Mouse (Mus musculus) heart, postnatal 14 days (tissue): ENCODE measurements around the gene Usp6nl. TPM values are rescaled to one million over a fixed set of nuclear protein-coding genes. Genes with fewer than 3 reads are reported as not detected.

Experiments used
- DNase-seq, 2 experiments: peaks; one replicate each; pipeline ENCODE4 v3.0.0; 2021 to 2022
- intact Hi-C: fragments of 180-260 bp; cut with DNase I; formaldehyde crosslinking; loops from one replicate; pipeline ENCODE4 v1.15.1; 2025
- total RNA-seq, 2 experiments: library from RNA; stranded (reverse); gene quantifications; 2 replicates each; pipeline ENCODE4 v1.2.3; 2021

The Usp6nl gene
- total RNA-seq, 2 experiments from 2014 or later = 8.5 to 9.1 TPM

- intact Hi-C loops = no loop called here
- no peak for DNase-seq
These were observed 137.0 kb downstream of the Usp6nl start for GRCm38 (mm10) chr2:6459282-6460047.

- intact Hi-C loops = no loop called here
- no peak for DNase-seq
These were observed 139.8 kb downstream of the Usp6nl start for GRCm38 (mm10) chr2:6462306-6462705.

GRCm38 (mm10) chr2:6463772-6464661, 141.6 kb downstream of the Usp6nl start:
- intact Hi-C loops = no loop called here
- peak; percentile 43 to 67 for DNase-seq

GRCm38 (mm10) chr2:6466396-6466795, 143.9 kb downstream of the Usp6nl start:
- DNase-seq = no peak
- intact Hi-C loops = no loop called here

- intact Hi-C loops = no loop called here
These were observed 144.9 kb downstream of the Usp6nl start for GRCm38 (mm10) chr2:6467318-6467717.

GRCm38 (mm10) chr2:6469164-6469563, 146.7 kb downstream of the Usp6nl start:
- intact Hi-C loops = loop anchor here (2.0 kb wide), 1 partner anchor 32 kb away; no protein-coding TSS in a partner anchor
- peak; percentile 77 to 84 for DNase-seq

More at GRCm38 (mm10) chr2:6467318-6467717, 144.9 kb downstream of the Usp6nl start:
- no peak for DNase-seq

GRCm38 (mm10) chr2:6471110-6471611, 148.7 kb downstream of the Usp6nl start:
- intact Hi-C loops = no loop called here
- no peak for DNase-seq

- intact Hi-C loops = no loop called here
- DNase-seq = no peak
These were observed 151.4 kb downstream of the Usp6nl start for GRCm38 (mm10) chr2:6473829-6474228.

- DNase-seq = no peak
- intact Hi-C loops = loop anchor here (5.0 kb wide), 1 partner anchor 69 kb away; no protein-coding TSS in a partner anchor
These were observed 155.4 kb downstream of the Usp6nl start for GRCm38 (mm10) chr2:6477884-6478283.

- intact Hi-C loops = loop anchor here (5.0 kb wide), 1 partner anchor 69 kb away; no protein-coding TSS in a partner anchor
- DNase-seq = peak; percentile 29 to 31
These were observed 156.0 kb downstream of the Usp6nl start for GRCm38 (mm10) chr2:6478361-6478965.

- intact Hi-C loops = loop anchor here (5.0 kb wide), 1 partner anchor 68 kb away; no protein-coding TSS in a partner anchor
- DNase-seq = peak; percentile 72 to 74
These were observed 156.5 kb downstream of the Usp6nl start for GRCm38 (mm10) chr2:6478966-6479391.

GRCm38 (mm10) chr2:6479620-6480019, 157.2 kb downstream of the Usp6nl start:
- no peak for DNase-seq
- intact Hi-C loops = loop anchor here (5.0 kb wide), 1 partner anchor 68 kb away; no protein-coding TSS in a partner anchor

- intact Hi-C loops = no loop called here
- no peak for DNase-seq
These were observed 159.5 kb downstream of the Usp6nl start for GRCm38 (mm10) chr2:6481966-6482365.

- intact Hi-C loops = no loop called here
- no peak for DNase-seq
These were observed 159.9 kb downstream of the Usp6nl start for GRCm38 (mm10) chr2:6482411-6482810.

GRCm38 (mm10) chr2:6483081-6483992, 160.9 kb downstream of the Usp6nl start:
- intact Hi-C loops = no loop called here
- peak; percentile 67 to 69 for DNase-seq

GRCm38 (mm10) chr2:6484179-6484578, 161.7 kb downstream of the Usp6nl start:
- intact Hi-C loops = no loop called here

GRCm38 (mm10) chr2:6487566-6488488, 165.4 kb downstream of the Usp6nl start:
- DNase-seq = no peak
- intact Hi-C loops = no loop called here

More at GRCm38 (mm10) chr2:6484179-6484578, 161.7 kb downstream of the Usp6nl start:
- DNase-seq = no peak

GRCm38 (mm10) chr2:6488489-6489056, 166.1 kb downstream of the Usp6nl start:
- intact Hi-C loops = no loop called here
- no peak for DNase-seq
